Mouse (Mus musculus) small intestine, adult 2 months (tissue): Measurements from ENCODE around the gene Prdm16.

Source experiments
- CTCF ChIP-seq: fragments of 200-500 bp; IDR thresholded peaks from 2 replicates; pipeline ENCODE4 v1.5.1; 2012; ENCODE audit warnings: low read depth, mild to moderate bottlenecking, control low read depth, inconsistent platforms, low read length, moderate library complexity, mixed read lengths; ENCODE audit not compliant: insufficient replicate concordance, insufficient read length; ENCODE audit errors: extremely low read depth
- POLR2A ChIP-seq: fragments of 200-500 bp; IDR thresholded peaks from 2 replicates; pipeline ENCODE4 v1.6.1; 2012; ENCODE audit warnings: low read depth, mild to moderate bottlenecking, control low read depth, inconsistent platforms, low read length, moderate library complexity

- TF ChIP-seq CTCF (no peak), POLR2A (no peak)
These were observed 271.9 kb downstream of the Prdm16 start for GRCm38 (mm10) chr4:154364752-154365151.
